ENCODE assay signal across 8 mouse cellular contexts in genomic region chr7:25246079-25246758, GRCm38 (mm10). TPM values are rescaled to one million over a fixed set of nuclear protein-coding genes. Genes with fewer than 3 reads are reported as not detected.
DNase-seq lines count a peak whose midpoint lies in the region; ATAC-seq lines count a peak whose summit lies in the region.

No protein-coding gene starts in this region.

- peaks cover 7% of the 10 kb centered on the region for H3K36me3 ChIP-seq in neural tube, embryonic 11.5 days (ENCODE audit: control insufficient read depth, insufficient read depth, low read length)
- peaks cover 10% of the 10 kb centered on the region for H3K36me3 ChIP-seq in embryonic facial prominence, embryonic 11.5 days (replicated peaks; ENCODE audit: control insufficient read depth, insufficient read depth, low read depth, low read length)
- H3K36me3 ChIP-seq in hindbrain, embryonic 10.5 days: peaks cover 50% of the 10 kb centered on the region

- peak overlapping the region; percentile 18; the same call in 1 of the 2 replicates for H3K9ac ChIP-seq in neural tube, embryonic 11.5 days (ENCODE audit: low read length)
- H3K9ac ChIP-seq in embryonic facial prominence, embryonic 11.5 days (replicated peaks; ENCODE audit: low read length): peak overlapping the region; percentile 5

- no peak for ATAC-seq in neural tube, embryonic 11.5 days (ENCODE audit: insufficient read depth, low FRiP score, low TSS enrichment)
- ATAC-seq in embryonic facial prominence, embryonic 11.5 days (replicated peaks; ENCODE audit: insufficient number of reproducible peaks, low FRiP score, low TSS enrichment, low read depth): no peak

- H3K4me3 ChIP-seq in neural tube, embryonic 11.5 days (ENCODE audit: low read depth, low read length): 0 out of 2 replicates have a peak overlapping the region, but pooled peaks have one; percentile 4
- no peak overlapping the region for H3K4me3 ChIP-seq in embryonic facial prominence, embryonic 11.5 days (ENCODE audit: low read depth, low read length)
- H3K4me3 ChIP-seq in hindbrain, embryonic 10.5 days: peak overlapping the region; percentile 85; the same call in 1 of the 2 replicates

- DNase-seq in neural tube, embryonic 11.5 days (ENCODE audit: low spot score): no peak
- DNase-seq in neural tube, embryonic 10.5 days (ENCODE audit: extremely low spot score, low spot score): no peak
- DNase-seq in embryonic facial prominence, embryonic 11.5 days (ENCODE audit: low spot score): no peak
- no peak for DNase-seq in hindbrain, embryonic 10.5 days (ENCODE audit: low spot score)
- DNase-seq in layer of hippocampus, postnatal 14 days (ENCODE audit: low spot score in 2 of 2): peak; percentile 83 to 87
- DNase-seq in lung, postnatal 25 days (ENCODE audit: low spot score): peak; percentile 62
- no peak for DNase-seq in embryo, embryonic 11 days
- no peak for DNase-seq in spleen, adult 12 weeks (ENCODE audit: low spot score)

- H3K4me2 ChIP-seq in neural tube, embryonic 11.5 days (ENCODE audit: low read depth): peak overlapping the region; percentile 92
- H3K4me2 ChIP-seq in embryonic facial prominence, embryonic 11.5 days (ENCODE audit: low read depth, low read length): peak overlapping the region; percentile 95

- peak overlapping the region; percentile 35; the same call in 1 of the 2 replicates for H3K27ac ChIP-seq in neural tube, embryonic 11.5 days (ENCODE audit: low read depth, low read length)
- peak overlapping the region; percentile 48; the same call in 1 of the 2 replicates for H3K27ac ChIP-seq in embryonic facial prominence, embryonic 11.5 days (replicated peaks; ENCODE audit: low read depth, low read length)
- peak overlapping the region; percentile 97 for H3K27ac ChIP-seq in hindbrain, embryonic 10.5 days

- H3K27me3 ChIP-seq in neural tube, embryonic 11.5 days (ENCODE audit: control insufficient read depth, insufficient read depth, low read length): no peaks in the 10 kb centered on the region
- H3K27me3 ChIP-seq in embryonic facial prominence, embryonic 11.5 days (ENCODE audit: control insufficient read depth, insufficient read depth, low read length): no peaks in the 10 kb centered on the region
- H3K27me3 ChIP-seq in hindbrain, embryonic 10.5 days (ENCODE audit: insufficient read depth, poor library complexity, severe bottlenecking): no peaks in the 10 kb centered on the region

- WGBS in neural tube, embryonic 11.5 days: 81% methylated on average over 20 of the region's 20 CpGs
- 61% methylated on average over 20 of the region's 20 CpGs for WGBS in embryonic facial prominence, embryonic 11.5 days
- 82% methylated on average over 20 of the region's 20 CpGs for WGBS in hindbrain, embryonic 10.5 days

- H3K9me3 ChIP-seq in neural tube, embryonic 11.5 days (ENCODE audit: control insufficient read depth, low read length): no peaks in the 10 kb centered on the region
- H3K9me3 ChIP-seq in embryonic facial prominence, embryonic 11.5 days (replicated peaks; ENCODE audit: control insufficient read depth, low read length): no peaks in the 10 kb centered on the region
- H3K9me3 ChIP-seq in hindbrain, embryonic 10.5 days: no peaks in the 10 kb centered on the region

- peaks cover 24% of the 10 kb centered on the region for H3K4me1 ChIP-seq in neural tube, embryonic 11.5 days (ENCODE audit: control insufficient read depth, insufficient read depth, low read length)
- H3K4me1 ChIP-seq in embryonic facial prominence, embryonic 11.5 days (ENCODE audit: control insufficient read depth, insufficient read depth, low read length): peaks cover 14% of the 10 kb centered on the region
- H3K4me1 ChIP-seq in hindbrain, embryonic 10.5 days (replicated peaks): peaks cover 67% of the 10 kb centered on the region

RNA-seq across cellular contexts. Expression of gene Erf, which starts 4.3 kb away (rescaled TPM):
- 16.2 and 16.7 TPM in 2 replicates for polyA plus RNA-seq in neural tube, embryonic 11.5 days (2014; fragmentation: Nextera tagmentation; extraction: Ambion mirVana)
- 19.4 and 22.6 TPM in 2 replicates for polyA plus RNA-seq in embryonic facial prominence, embryonic 11.5 days (2014; fragmentation: Nextera tagmentation; extraction: Ambion mirVana)
- 8.0 and 8.6 TPM in 2 replicates for polyA plus RNA-seq in hindbrain, embryonic 10.5 days (2016; fragmentation: Nextera tagmentation; extraction: Ambion mirVana)
- 10 to 100 TPM; 41.0 to 47.2 TPM for total RNA-seq in layer of hippocampus, postnatal 14 days (2021)

RNA-seq across cellular contexts. Expression of gene Gsk3a, which starts 8.6 kb away (rescaled TPM):
- polyA plus RNA-seq in neural tube, embryonic 11.5 days (2014; fragmentation: Nextera tagmentation; extraction: Ambion mirVana): 15.9 and 19.7 TPM in 2 replicates
- 12.6 and 15.7 TPM in 2 replicates for polyA plus RNA-seq in embryonic facial prominence, embryonic 11.5 days (2014; fragmentation: Nextera tagmentation; extraction: Ambion mirVana)
- 11.6 and 12.5 TPM in 2 replicates for polyA plus RNA-seq in hindbrain, embryonic 10.5 days (2016; fragmentation: Nextera tagmentation; extraction: Ambion mirVana)
- 100 to 1,000 TPM; 184 to 190 TPM for total RNA-seq in layer of hippocampus, postnatal 14 days (2021)

RNA-seq across cellular contexts. Expression of gene Cic, which starts 21.3 kb away (rescaled TPM):
- polyA plus RNA-seq in neural tube, embryonic 11.5 days (2014; fragmentation: Nextera tagmentation; extraction: Ambion mirVana): 30.4 and 38.2 TPM in 2 replicates
- polyA plus RNA-seq in embryonic facial prominence, embryonic 11.5 days (2014; fragmentation: Nextera tagmentation; extraction: Ambion mirVana): 26.6 and 27.0 TPM in 2 replicates
- 23.2 and 23.5 TPM in 2 replicates for polyA plus RNA-seq in hindbrain, embryonic 10.5 days (2016; fragmentation: Nextera tagmentation; extraction: Ambion mirVana)
- 100 to 1,000 TPM; 209 to 228 TPM for total RNA-seq in layer of hippocampus, postnatal 14 days (2021)

RNA-seq across cellular contexts. Expression of gene Zfp526, which starts 25.0 kb away (rescaled TPM):
- 3.7 and 3.8 TPM in 2 replicates for polyA plus RNA-seq in neural tube, embryonic 11.5 days (2014; fragmentation: Nextera tagmentation; extraction: Ambion mirVana)
- polyA plus RNA-seq in embryonic facial prominence, embryonic 11.5 days (2014; fragmentation: Nextera tagmentation; extraction: Ambion mirVana): 2.5 and 3.5 TPM in 2 replicates
- 2.5 and 3.0 TPM in 2 replicates for polyA plus RNA-seq in hindbrain, embryonic 10.5 days (2016; fragmentation: Nextera tagmentation; extraction: Ambion mirVana)
- 10 to 100 TPM in 1 of 2 experiments, 1 to 10 TPM in 1; 9.0 to 10.2 TPM for total RNA-seq in layer of hippocampus, postnatal 14 days (2021)

RNA-seq across cellular contexts. Expression of gene Dedd2, which starts 25.8 kb away (rescaled TPM):
- 11.0 and 11.6 TPM in 2 replicates for polyA plus RNA-seq in neural tube, embryonic 11.5 days (2014; fragmentation: Nextera tagmentation; extraction: Ambion mirVana)
- polyA plus RNA-seq in embryonic facial prominence, embryonic 11.5 days (2014; fragmentation: Nextera tagmentation; extraction: Ambion mirVana): 7.7 and 7.9 TPM in 2 replicates
- 10.2 and 11.2 TPM in 2 replicates for polyA plus RNA-seq in hindbrain, embryonic 10.5 days (2016; fragmentation: Nextera tagmentation; extraction: Ambion mirVana)
- total RNA-seq in layer of hippocampus, postnatal 14 days (2021): 10 to 100 TPM; 24.9 to 25.6 TPM

Comparison
In these comparisons a context has a peak if more than half of its experiments do, and no peak if none do; other contexts are left out.
1. DNase-seq: peak in layer of hippocampus, postnatal 14 days (2 of 2) and lung, postnatal 25 days (single experiment); none in neural tube, embryonic 11.5 days (single experiment), neural tube, embryonic 10.5 days (single experiment), embryonic facial prominence, embryonic 11.5 days (single experiment), hindbrain, embryonic 10.5 days (single experiment), embryo, embryonic 11 days (single experiment) and spleen, adult 12 weeks (single experiment).
2. H3K27ac ChIP-seq: peak in every context shown above with its lines; median percentile 97 in hindbrain, embryonic 10.5 days; 48 in embryonic facial prominence, embryonic 11.5 days; 35 in neural tube, embryonic 11.5 days.